Mouse (Mus musculus) thymus, adult 2 months (tissue): Measurements from ENCODE around the gene 4930467E23Rik. TPM values are rescaled to one million over a fixed set of nuclear protein-coding genes. Genes with fewer than 3 reads are reported as not detected.
"Not testable (repeated sequence)": the region's sequence is repeated elsewhere in the genome, so short reads cannot be mapped to it uniquely, and the experiment has no call there.

Experiments
- DNase-seq: peaks from one replicate; pipeline ENCODE4 v3.0.0; 2021
- H3K27ac ChIP-seq: fragments of 200-500 bp; 2 replicates; pipeline ENCODE4 v1.5.1; 2012; ENCODE audit warnings: low read length, control low read depth; ENCODE audit not compliant: control insufficient read depth, insufficient read depth
- H3K27me3 ChIP-seq: fragments of 200-500 bp; 2 replicates; pipeline ENCODE4 v1.6.1; 2012; ENCODE audit warnings: mild to moderate bottlenecking, low read length, moderate library complexity, mixed read lengths; ENCODE audit not compliant: control insufficient read depth, insufficient read depth
- H3K36me3 ChIP-seq: fragments of 200-500 bp; 2 replicates; pipeline ENCODE4 v1.6.1; 2012; ENCODE audit warnings: mild to moderate bottlenecking, low read length, moderate library complexity; ENCODE audit not compliant: control insufficient read depth, insufficient read depth
- H3K4me1 ChIP-seq: fragments of 200-500 bp; replicated peaks from 2 replicates; pipeline ENCODE4 v1.6.1; 2012; ENCODE audit warnings: low read length; ENCODE audit not compliant: control insufficient read depth, insufficient read depth
- H3K4me3 ChIP-seq: fragments of 200-500 bp; 2 replicates; pipeline ENCODE4 v1.5.1; 2012; ENCODE audit warnings: mild to moderate bottlenecking, low read length, control low read depth, moderate library complexity; ENCODE audit not compliant: control insufficient read depth, insufficient read depth
- WGBS: fragments of 180-500 bp; shearing (Covaris S2); methylation state at CpG from one replicate; pipeline ENCODE4 v1.1.7; 2018; 5-methylcytosine and 5-hydroxymethylcytosine counted together
- polyA plus RNA-seq: library from polyadenylated mRNA; depleted of rRNA; stranded (reverse); fragments of >200 nt; gene quantifications from 2 replicates; pipeline ENCODE4 v1.2.3, GENCODE M21; 2012

Gene 4930467E23Rik
- polyA plus RNA-seq, 1 experiment = not detected

- not testable (repeated sequence) for DNase-seq, H3K4me3 ChIP-seq, H3K27ac ChIP-seq, H3K27me3 ChIP-seq, H3K4me1 ChIP-seq, H3K36me3 ChIP-seq
- WGBS = 85% methylated on average over 9 of the region's 9 CpGs
Measured at GRCm38 (mm10) chr8:19711171-19711860, 18.1 kb upstream of the 4930467E23Rik start.

DNA sequence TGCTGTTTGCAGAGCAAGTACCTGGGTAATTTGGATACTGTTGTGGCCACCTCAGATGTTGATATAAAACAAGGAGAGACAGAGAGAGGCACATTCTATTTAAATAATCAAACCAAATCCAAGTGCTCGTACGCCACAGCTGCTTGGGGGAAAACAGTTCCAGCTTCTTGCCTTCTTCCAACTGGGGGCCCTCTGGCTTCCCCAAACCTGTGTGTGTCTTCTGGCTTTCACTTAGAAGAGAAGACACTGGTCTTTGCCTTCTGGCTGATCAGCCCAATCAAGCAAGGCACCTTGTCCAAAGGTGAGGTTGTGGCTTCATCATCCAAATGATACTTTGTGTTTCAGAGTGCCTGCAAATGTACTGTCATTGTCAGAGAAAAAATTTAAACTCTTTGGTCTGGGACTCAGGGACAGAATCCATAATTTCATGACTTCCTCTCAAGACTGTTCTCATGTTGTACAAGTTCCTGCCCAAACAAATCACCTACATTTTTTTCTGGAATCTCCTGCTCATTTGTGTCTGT is 17.1 kb upstream of the 4930467E23Rik start:
- DNase-seq, H3K4me3 ChIP-seq, H3K27ac ChIP-seq, H3K27me3 ChIP-seq, H3K4me1 ChIP-seq, H3K36me3 ChIP-seq: not testable (repeated sequence)
- 89% methylated on average over 2 of the region's 2 CpGs for WGBS

- 77% methylated on average over 4 of the region's 4 CpGs for WGBS
- H3K36me3 ChIP-seq, H3K4me3 ChIP-seq, H3K27me3 ChIP-seq, H3K4me1 ChIP-seq, DNase-seq, H3K27ac ChIP-seq: not testable (repeated sequence)
Measured at GRCm38 (mm10) chr8:19712816-19713215, 16.6 kb upstream of the 4930467E23Rik start.

GRCm38 (mm10) chr8:19713232-19713834 is 16.0 kb upstream of the 4930467E23Rik start:
- not testable (repeated sequence) for H3K27ac ChIP-seq, H3K4me3 ChIP-seq, H3K36me3 ChIP-seq, H3K27me3 ChIP-seq, H3K4me1 ChIP-seq
- WGBS = 83% methylated on average over 7 of the region's 7 CpGs
- peak; percentile 19 for DNase-seq

DNA sequence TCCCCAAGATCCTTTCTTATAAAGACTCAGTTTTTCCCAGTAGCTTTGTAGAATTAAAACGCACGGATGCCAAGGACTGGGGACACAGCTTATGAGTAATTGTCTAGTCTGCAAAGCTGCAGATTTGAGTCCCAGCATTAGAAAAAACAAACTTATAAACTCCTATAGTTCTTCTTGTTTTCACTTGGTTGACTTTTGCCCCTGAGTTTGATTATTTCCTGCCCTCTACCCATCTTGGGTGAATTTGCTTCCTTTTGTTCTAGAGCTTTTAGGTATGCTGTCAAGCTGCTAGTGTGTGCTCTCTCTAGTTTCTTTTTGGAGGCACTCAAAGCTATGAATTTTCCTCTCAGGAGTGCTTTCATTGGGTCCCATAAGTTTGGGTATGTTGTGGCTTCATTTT is 14.9 kb upstream of the 4930467E23Rik start:
- not testable (repeated sequence) for H3K4me1 ChIP-seq, H3K27me3 ChIP-seq, H3K27ac ChIP-seq, H3K36me3 ChIP-seq, H3K4me3 ChIP-seq, DNase-seq
- WGBS = 91% methylated on average over 2 of the region's 2 CpGs

DNA sequence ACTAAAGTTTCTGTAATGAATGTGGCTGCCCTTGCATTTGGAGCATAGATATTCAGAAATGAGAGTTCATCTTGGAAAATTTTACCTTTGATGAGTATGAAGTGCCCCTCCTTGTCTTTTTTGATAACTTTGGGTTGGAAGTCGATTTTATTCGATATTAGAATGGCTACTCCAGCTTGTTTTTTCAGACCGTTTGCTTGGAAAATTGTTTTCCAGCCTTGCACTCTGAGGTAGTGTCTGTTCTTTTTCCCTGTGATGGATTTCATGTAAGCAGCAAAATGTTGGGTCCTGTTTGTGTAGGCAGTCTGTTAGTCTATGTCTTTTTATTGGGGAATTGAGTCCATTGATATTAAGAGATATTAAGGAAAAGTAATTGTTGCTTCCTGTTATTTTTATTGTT is 14.1 kb upstream of the 4930467E23Rik start:
- not testable (repeated sequence) for H3K27me3 ChIP-seq, H3K4me3 ChIP-seq, H3K36me3 ChIP-seq, H3K4me1 ChIP-seq, H3K27ac ChIP-seq, DNase-seq
- 97% methylated on average over 3 of the region's 3 CpGs for WGBS

GRCm38 (mm10) chr8:19717851-19718250 is 11.5 kb upstream of the 4930467E23Rik start:
- H3K27ac ChIP-seq, H3K4me3 ChIP-seq, H3K4me1 ChIP-seq, DNase-seq, H3K36me3 ChIP-seq, H3K27me3 ChIP-seq: not testable (repeated sequence)
- whole genome bisulfite sequencing = 94% methylated on average over 3 of the region's 3 CpGs

DNA sequence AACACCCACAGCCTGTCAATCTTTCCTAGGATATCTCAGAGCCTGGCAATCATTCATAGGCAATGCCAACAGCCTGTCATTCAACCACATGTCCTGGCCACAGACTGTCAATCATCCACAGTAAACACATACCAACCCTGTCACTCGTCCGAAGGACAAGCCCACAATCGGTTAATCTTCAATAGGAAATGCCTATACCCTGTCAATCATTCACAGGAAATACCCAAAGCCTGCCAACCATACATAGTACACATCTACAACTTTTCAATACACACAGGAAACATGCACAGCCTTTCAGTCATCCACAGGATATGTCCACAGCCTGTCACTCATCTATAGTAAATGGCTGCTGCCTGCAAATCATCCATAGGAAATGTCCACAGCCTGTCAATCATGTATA is 9.9 kb upstream of the 4930467E23Rik start:
- H3K36me3 ChIP-seq, H3K4me3 ChIP-seq, DNase-seq, H3K4me1 ChIP-seq, H3K27ac ChIP-seq, H3K27me3 ChIP-seq: not testable (repeated sequence)
- WGBS = 82% methylated on average over 3 of the region's 3 CpGs

- not testable (repeated sequence) for H3K4me1 ChIP-seq, H3K4me3 ChIP-seq, H3K27me3 ChIP-seq, H3K36me3 ChIP-seq, H3K27ac ChIP-seq, DNase-seq
- WGBS = 61% methylated on average over 2 of the region's 2 CpGs
Measured at GRCm38 (mm10) chr8:19724871-19725270, 4.5 kb upstream of the 4930467E23Rik start.

- not testable (repeated sequence) for H3K36me3 ChIP-seq, DNase-seq, H3K4me3 ChIP-seq, H3K27me3 ChIP-seq, H3K27ac ChIP-seq, H3K4me1 ChIP-seq
Measured at GRCm38 (mm10) chr8:19751773-19752172, 22.4 kb downstream of the 4930467E23Rik start.

DNA sequence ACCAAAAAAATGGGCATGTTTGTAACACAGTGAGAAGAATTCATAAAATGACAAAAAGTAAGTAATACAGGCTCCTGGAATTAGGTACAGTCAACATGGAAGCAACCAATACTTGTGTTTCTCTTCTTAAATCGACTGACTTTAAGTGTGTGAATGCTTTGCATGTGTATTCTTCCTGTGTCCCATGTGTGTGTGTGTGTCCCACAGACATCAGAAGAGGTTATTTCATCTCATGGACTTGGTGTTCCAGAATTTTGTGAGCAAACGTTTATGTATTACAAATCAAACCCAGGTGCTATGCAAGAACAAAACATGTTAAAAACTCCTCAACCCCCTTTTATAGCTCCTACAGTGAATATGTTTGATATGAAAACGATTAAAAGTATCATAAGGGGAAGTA is 24.8 kb downstream of the 4930467E23Rik start:
- not testable (repeated sequence) for H3K36me3 ChIP-seq, H3K27ac ChIP-seq, H3K4me1 ChIP-seq, DNase-seq, H3K4me3 ChIP-seq, H3K27me3 ChIP-seq
- 66% methylated on average over 3 of the region's 3 CpGs for WGBS
